Mouse (Mus musculus) brain, embryonic 14.5 days (tissue): ENCODE results near the gene Tmem132a.

Experiments used
- CTCF ChIP-seq: fragments of 200-500 bp; IDR thresholded peaks from 2 replicates; pipeline ENCODE4 v1.5.1; 2012; ENCODE audit warnings: inconsistent platforms, mild to moderate bottlenecking, moderate library complexity, borderline replicate concordance; ENCODE audit not compliant: insufficient read depth, insufficient read length; ENCODE audit errors: extremely low read depth
- POLR2A ChIP-seq: fragments of 200-500 bp; IDR thresholded peaks from 2 replicates; pipeline ENCODE4 v1.6.1; 2012; ENCODE audit warnings: mild to moderate bottlenecking, inconsistent platforms, borderline replicate concordance; ENCODE audit not compliant: poor library complexity, insufficient read depth, insufficient read length, severe bottlenecking; ENCODE audit errors: extremely low read depth

- no peak for TF ChIP-seq CTCF
- TF ChIP-seq POLR2A = no peak
Observed at GRCm38 (mm10) chr19:10878201-10878837, 8.6 kb upstream of the Tmem132a start.
